In the genomic region with DNA sequence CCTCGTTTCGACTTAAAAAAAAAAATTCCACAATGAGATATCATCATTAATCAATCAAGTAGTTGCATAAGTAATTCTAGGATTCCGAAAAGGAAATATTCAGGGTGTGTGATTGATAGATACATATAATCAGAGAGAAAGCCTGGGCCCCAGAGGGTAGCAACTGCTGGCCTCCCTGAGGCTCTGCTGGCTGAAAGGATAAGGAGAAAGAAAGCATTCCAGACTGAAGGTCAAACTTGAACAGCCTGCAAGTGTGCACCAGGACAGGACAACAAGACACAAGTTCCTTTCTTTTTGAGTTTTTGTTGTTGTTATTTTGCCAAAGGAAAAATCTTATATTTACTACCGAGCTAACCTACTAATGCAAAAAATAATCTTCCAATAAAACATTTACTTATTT, we compare ENCODE assay signal across 1 mouse cellular context.
TF ChIP-seq lines count a peak whose summit lies in the region.

No protein-coding gene starts in this region.

TF ChIP-seq in ES-E14, 5 proteins besides CTCF, POLR2A, EP300 and RAD21:
- TF ChIP-seq CHD2 (IDR thresholded peaks at IDR 0.05; ENCODE audit: low read depth, low read length) (no peak), HCFC1 (IDR thresholded peaks at IDR 0.05; ENCODE audit: borderline replicate concordance, insufficient read depth, low read length) (no peak), ZNF384 (IDR thresholded peaks at IDR 0.05; ENCODE audit: low read depth, low read length) (no peak), MAFK (IDR thresholded peaks at IDR 0.05; ENCODE audit: insufficient read depth, low read depth, low read length) (no peak), ZC3H11A (IDR thresholded peaks at IDR 0.05; ENCODE audit: borderline replicate concordance, low read depth, low read length) (no peak)
